Mouse (Mus musculus): ENCODE measurements around the gene Oas1d. TPM values are rescaled to one million over a fixed set of nuclear protein-coding genes. Genes with fewer than 3 reads are reported as not detected.
"Not testable (repeated sequence)": the region's sequence is repeated elsewhere in the genome, so short reads cannot be mapped to it uniquely, and the experiment has no call there.

Oas1d gene
- polyA plus RNA-seq, 1 experiment: not detected

DNA sequence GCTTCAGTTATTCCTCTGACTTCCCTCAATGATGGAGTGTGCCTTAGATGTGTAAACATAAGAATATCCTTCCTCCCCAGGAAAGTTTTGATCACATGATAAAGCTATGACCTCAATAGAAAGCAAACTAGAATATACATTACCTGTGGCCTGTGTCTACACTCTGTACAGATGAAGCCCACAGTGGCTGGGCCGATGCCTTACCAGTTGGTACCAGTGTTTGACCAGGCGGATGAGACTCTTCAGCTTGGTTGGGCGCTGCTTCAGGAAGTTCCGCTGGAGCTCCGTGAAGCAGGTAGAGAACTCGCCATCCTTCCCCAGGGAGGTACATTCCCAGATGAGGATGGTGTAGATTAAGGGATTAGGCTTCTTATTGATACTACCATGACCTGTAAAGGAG lies 32.7 kb upstream of the Oas1d start:
- H3K36me3 ChIP-seq (ENCODE audit: control insufficient read depth, insufficient read depth); H3K79me3 ChIP-seq (ENCODE audit: low read depth); H3K79me2 ChIP-seq (ENCODE audit: control insufficient read depth, insufficient read depth); H3ac ChIP-seq (ENCODE audit: control insufficient read depth, insufficient read length, low read depth); H3K27me3 ChIP-seq (ENCODE audit: control insufficient read depth, insufficient read depth, insufficient read length); H3K4me3 ChIP-seq (ENCODE audit: insufficient read depth, poor library complexity, severe bottlenecking): not testable (repeated sequence)

DNA sequence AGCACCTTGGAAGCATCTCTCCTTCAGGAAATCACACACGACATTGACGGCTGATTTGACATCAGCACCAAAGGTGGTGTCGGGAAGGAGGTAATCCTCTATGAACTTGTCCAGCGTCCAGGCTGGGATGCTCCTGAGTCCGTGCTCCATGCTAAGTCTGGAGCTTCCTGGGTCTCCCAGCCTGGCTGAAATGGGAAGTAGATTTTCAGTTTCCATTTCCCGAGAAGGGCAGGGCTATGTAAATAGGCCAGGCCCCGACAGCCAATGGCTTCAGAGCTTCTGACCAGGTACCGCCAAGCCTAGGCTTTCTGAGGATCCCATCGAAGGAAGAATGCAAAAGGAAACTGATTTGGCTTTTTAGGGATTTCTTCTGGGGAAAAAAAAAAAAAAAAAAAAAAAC lies 26.9 kb upstream of the Oas1d start, which contains the start of gene Oas1g:
Gene Oas1g (minus strand): TSS at position 201 of the 400 bp plus-strand sequence.
- not testable (repeated sequence) for H3K27me3 ChIP-seq (ENCODE audit: control insufficient read depth, insufficient read depth, insufficient read length); H3K79me3 ChIP-seq (ENCODE audit: low read depth); H3K4me3 ChIP-seq (ENCODE audit: insufficient read depth, poor library complexity, severe bottlenecking); H3K79me2 ChIP-seq (ENCODE audit: control insufficient read depth, insufficient read depth); H3K36me3 ChIP-seq (ENCODE audit: control insufficient read depth, insufficient read depth); H3ac ChIP-seq (ENCODE audit: control insufficient read depth, insufficient read length, low read depth)

DNA sequence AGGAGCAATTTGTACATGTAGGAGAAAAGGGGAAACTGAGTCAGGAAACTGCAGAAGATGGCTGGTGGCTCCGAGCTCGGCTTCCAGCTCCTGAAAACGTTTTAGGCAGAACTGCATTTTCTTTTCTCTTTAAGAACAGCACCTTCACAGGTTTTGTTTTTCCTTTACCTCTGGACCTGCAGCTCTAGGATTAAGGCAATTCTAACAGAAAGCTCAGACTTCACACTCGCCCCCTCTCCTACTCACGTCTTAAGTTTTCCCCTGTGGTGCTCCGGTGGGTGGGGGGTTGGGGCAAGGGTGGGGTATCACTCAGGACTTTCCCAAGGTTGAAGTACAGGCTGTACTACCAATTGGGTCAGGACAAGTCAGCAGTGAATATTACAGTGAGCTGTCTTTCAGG lies 26.5 kb upstream of the Oas1d start:
- Histone ChIP-seq H3ac (ENCODE audit: control insufficient read depth, insufficient read length, low read depth) (no peak overlapping the region), H3K79me3 (ENCODE audit: low read depth) (no peaks in the 10 kb centered on the region), H3K4me3 (ENCODE audit: insufficient read depth, poor library complexity, severe bottlenecking) (no peak overlapping the region), H3K27me3 (ENCODE audit: control insufficient read depth, insufficient read depth, insufficient read length) (no peaks in the 10 kb centered on the region), H3K79me2 (ENCODE audit: control insufficient read depth, insufficient read depth) (no peaks in the 10 kb centered on the region), H3K36me3 (ENCODE audit: control insufficient read depth, insufficient read depth) (no peaks in the 10 kb centered on the region)
- TF ChIP-seq MYOG (IDR thresholded peaks at IDR 0.05; ENCODE audit: control insufficient read depth, extremely low read depth, insufficient read length) (no peak), MYOD1 (IDR thresholded peaks at IDR 0.05; ENCODE audit: control insufficient read depth, insufficient read length, low read depth) (no peak), CEBPB (IDR thresholded peaks at IDR 0.05; ENCODE audit: low read depth) (no peak), CTCF (IDR thresholded peaks at IDR 0.05; ENCODE audit: control insufficient read depth, insufficient read depth, insufficient read length) (no peak), MAX (IDR thresholded peaks at IDR 0.05) (no peak), USF1 (IDR thresholded peaks at IDR 0.05; ENCODE audit: low read depth) (no peak), FOSL1 (IDR thresholded peaks at IDR 0.05; ENCODE audit: insufficient read depth, low read length, poor library complexity, severe bottlenecking) (no peak)

DNA sequence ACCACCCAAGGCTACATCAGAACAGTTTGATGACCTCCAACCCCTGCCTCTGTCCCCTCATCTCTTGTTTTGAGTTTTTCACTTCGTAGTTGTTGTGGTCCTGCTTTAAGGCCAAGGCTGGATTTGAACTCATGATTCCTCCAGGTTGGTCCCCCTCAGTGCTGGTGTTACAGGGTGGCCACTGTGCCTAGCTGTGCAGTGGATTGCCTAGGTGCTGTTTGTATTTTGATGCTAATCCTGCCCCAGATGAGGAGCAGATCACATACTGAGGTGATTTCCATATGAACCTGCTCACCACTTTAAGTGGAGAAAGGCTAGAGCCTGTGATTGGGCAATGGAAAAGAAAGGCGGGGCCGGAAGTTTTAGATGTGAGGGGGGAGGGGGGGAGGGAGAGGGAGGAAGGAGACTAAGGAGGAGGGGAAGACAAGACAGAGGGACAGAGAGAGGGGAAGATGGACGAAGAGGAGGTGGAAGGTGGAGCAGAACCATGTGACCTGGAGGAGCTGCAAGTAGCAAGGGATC lies 26.0 kb upstream of the Oas1d start:
- not testable (repeated sequence) for H3K79me3 ChIP-seq (ENCODE audit: low read depth); H3K36me3 ChIP-seq (ENCODE audit: control insufficient read depth, insufficient read depth); H3K79me2 ChIP-seq (ENCODE audit: control insufficient read depth, insufficient read depth); H3ac ChIP-seq (ENCODE audit: control insufficient read depth, insufficient read length, low read depth); H3K4me3 ChIP-seq (ENCODE audit: insufficient read depth, poor library complexity, severe bottlenecking); H3K27me3 ChIP-seq (ENCODE audit: control insufficient read depth, insufficient read depth, insufficient read length)

DNA sequence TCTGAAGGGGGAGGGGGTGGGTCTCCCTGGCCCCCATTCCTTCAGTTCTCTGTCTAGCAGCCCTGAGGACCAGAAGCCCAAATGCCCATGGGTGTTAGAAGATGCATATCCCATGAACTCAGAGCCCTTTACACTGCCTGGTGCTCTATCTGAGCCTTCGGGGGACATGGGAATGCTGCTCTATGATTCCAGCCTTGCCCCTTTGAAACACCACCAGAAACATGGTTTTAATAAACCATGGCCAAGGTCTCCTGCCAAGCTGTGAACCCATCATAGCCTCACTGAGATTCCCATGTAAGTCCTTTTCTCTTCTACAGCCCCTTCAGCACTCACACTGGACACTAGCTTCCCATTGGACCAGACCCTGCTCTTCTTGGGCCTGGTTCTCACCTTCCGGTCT lies 24.3 kb upstream of the Oas1d start:
- Histone ChIP-seq H3K36me3 (ENCODE audit: control insufficient read depth, insufficient read depth) (no peaks in the 10 kb centered on the region), H3K4me3 (ENCODE audit: insufficient read depth, poor library complexity, severe bottlenecking) (no peak overlapping the region), H3K27me3 (ENCODE audit: control insufficient read depth, insufficient read depth, insufficient read length) (no peaks in the 10 kb centered on the region), H3K79me2 (ENCODE audit: control insufficient read depth, insufficient read depth) (no peaks in the 10 kb centered on the region), H3K79me3 (ENCODE audit: low read depth) (no peaks in the 10 kb centered on the region), H3ac (ENCODE audit: control insufficient read depth, insufficient read length, low read depth) (no peak overlapping the region)
- no peak for TF ChIP-seq CTCF (IDR thresholded peaks at IDR 0.05; ENCODE audit: control insufficient read depth, insufficient read depth, insufficient read length)
- TF ChIP-seq CEBPB (IDR thresholded peaks at IDR 0.05; ENCODE audit: low read depth): no peak
- TF ChIP-seq USF1 (IDR thresholded peaks at IDR 0.05; ENCODE audit: low read depth): no peak
- TF ChIP-seq MYOG (IDR thresholded peaks at IDR 0.05; ENCODE audit: control insufficient read depth, extremely low read depth, insufficient read length): no peak
- TF ChIP-seq FOSL1 (IDR thresholded peaks at IDR 0.05; ENCODE audit: insufficient read depth, low read length, poor library complexity, severe bottlenecking): no peak
- no peak for TF ChIP-seq MAX (IDR thresholded peaks at IDR 0.05)
- no peak for TF ChIP-seq MYOD1 (IDR thresholded peaks at IDR 0.05; ENCODE audit: control insufficient read depth, insufficient read length, low read depth)

DNA sequence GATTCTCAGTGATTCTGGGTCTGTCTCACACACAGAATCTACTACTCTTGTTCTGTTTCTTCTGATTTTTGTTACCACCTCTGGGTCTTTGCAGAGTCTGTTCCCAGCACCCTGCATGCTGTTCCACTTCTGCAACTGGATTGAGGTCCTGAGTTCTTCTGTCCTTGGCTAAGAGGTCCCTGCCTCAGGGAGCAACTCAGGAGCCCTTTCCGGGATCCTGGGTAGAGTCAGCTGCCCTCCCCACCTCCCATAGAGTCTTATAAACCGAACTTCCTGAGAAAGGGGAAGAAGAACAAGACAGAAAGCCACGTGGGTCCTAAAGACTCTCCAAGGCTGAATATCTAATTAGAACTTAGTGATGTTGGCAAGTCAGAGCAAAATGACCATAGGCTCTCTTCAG lies 23.3 kb upstream of the Oas1d start:
- no peak overlapping the region for H3K4me3 ChIP-seq (ENCODE audit: insufficient read depth, poor library complexity, severe bottlenecking)
- no peaks in the 10 kb centered on the region for H3K79me3 ChIP-seq (ENCODE audit: low read depth)
- H3ac ChIP-seq (ENCODE audit: control insufficient read depth, insufficient read length, low read depth): no peak overlapping the region
- H3K79me2 ChIP-seq (ENCODE audit: control insufficient read depth, insufficient read depth): no peaks in the 10 kb centered on the region
- TF ChIP-seq MYOG (IDR thresholded peaks at IDR 0.05; ENCODE audit: control insufficient read depth, extremely low read depth, insufficient read length) (no peak), CEBPB (IDR thresholded peaks at IDR 0.05; ENCODE audit: low read depth) (no peak), USF1 (IDR thresholded peaks at IDR 0.05; ENCODE audit: low read depth) (no peak), CTCF (IDR thresholded peaks at IDR 0.05; ENCODE audit: control insufficient read depth, insufficient read depth, insufficient read length) (no peak), MYOD1 (IDR thresholded peaks at IDR 0.05; ENCODE audit: control insufficient read depth, insufficient read length, low read depth) (no peak), MAX (IDR thresholded peaks at IDR 0.05) (no peak), FOSL1 (IDR thresholded peaks at IDR 0.05; ENCODE audit: insufficient read depth, low read length, poor library complexity, severe bottlenecking) (no peak)
- no peaks in the 10 kb centered on the region for H3K27me3 ChIP-seq (ENCODE audit: control insufficient read depth, insufficient read depth, insufficient read length)
- H3K36me3 ChIP-seq (ENCODE audit: control insufficient read depth, insufficient read depth): no peaks in the 10 kb centered on the region

DNA sequence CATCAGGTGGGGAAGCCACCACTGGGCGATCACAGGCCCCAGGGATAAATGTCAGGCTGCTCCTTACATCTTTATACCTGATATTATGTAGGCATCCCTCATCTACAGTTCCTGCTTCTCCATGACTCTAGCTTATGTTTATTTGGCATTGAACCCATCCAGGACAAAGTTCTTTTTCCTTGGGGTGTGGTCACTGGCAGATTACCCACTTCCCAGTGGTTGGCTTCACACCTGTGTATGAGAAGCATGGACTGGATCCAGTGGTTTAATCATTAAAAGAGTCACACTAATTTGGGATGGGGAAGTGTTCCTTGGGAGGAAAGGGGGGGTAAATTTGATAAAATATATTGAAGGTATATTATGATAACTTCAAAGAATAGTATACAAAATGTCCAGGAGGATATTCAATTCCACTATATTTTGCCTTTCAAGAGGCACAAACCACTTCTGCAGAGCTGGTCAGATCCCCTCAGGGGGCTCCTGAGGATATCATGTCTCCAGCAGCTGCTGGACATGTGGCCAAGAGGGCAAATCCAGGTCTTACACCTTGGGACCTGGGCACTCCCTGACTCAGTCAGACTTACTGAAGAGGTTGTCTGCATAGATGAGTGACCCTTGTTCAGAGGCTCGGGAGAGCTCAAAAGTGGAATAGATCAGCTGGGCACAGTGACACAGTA lies 22.6 kb upstream of the Oas1d start:
- H3K79me3 ChIP-seq (ENCODE audit: low read depth); H3K27me3 ChIP-seq (ENCODE audit: control insufficient read depth, insufficient read depth, insufficient read length); H3ac ChIP-seq (ENCODE audit: control insufficient read depth, insufficient read length, low read depth); H3K4me3 ChIP-seq (ENCODE audit: insufficient read depth, poor library complexity, severe bottlenecking); H3K79me2 ChIP-seq (ENCODE audit: control insufficient read depth, insufficient read depth); H3K36me3 ChIP-seq (ENCODE audit: control insufficient read depth, insufficient read depth): not testable (repeated sequence)

Measured in C2C12 (cell line).